ENCODE assay signal across 22 mouse cellular contexts in the genomic region with DNA sequence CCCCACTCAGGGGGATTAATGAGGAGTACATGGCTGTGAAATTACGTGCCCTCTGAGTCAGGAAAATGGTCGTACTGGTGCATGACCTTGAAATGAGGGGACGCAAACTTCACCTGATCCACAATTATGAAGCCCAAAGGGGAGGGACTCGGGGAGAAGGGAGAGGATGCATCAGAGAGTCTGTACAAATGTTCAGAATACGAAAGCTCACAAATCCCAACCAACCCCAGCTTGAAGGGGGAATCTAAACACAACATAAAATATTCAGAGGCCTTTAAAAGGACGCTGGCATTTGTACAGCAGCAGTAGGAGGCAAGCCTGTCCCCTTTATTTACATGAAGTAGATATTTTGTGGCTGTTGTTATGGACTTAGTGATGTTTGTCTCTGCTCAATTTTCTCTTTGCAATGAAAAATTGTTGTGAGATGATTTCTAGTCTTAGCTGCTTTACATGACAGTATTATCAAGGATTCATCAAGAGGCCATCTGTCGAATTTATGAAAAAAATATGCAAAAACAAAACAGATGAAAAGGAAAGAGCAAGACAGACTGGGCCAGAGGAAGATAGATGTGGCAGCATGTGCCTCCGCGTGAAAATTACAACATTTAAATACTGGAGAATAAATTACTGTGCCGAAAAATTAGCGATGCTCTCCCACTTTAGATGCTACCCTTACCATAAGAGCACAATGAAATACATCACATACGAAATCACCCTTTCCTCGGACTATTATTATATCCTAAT.
DNase-seq lines count a peak whose midpoint lies in the region; ATAC-seq and TF ChIP-seq lines count a peak whose summit lies in the region.
"Had no signal": no experiment of that assay in that cellular context is flagged by ENCODE, and none has a peak within 500 bp of the region (broad histone marks: within the 10 kb centered on the region; RNA-seq: fewer than 3 reads in every experiment).

No protein-coding gene starts in this region.

- H3K27me3 ChIP-seq in forebrain, embryonic 13.5 days = no peaks in the 10 kb centered on the region
- H3K27me3 ChIP-seq in forebrain, embryonic 11.5 days (ENCODE audit: control insufficient read depth, insufficient read depth, low read length) = no peaks in the 10 kb centered on the region
- H3K27me3 ChIP-seq in hindbrain, embryonic 14.5 days (ENCODE audit: control insufficient read depth, insufficient read depth, low read length) = no peaks in the 10 kb centered on the region
- H3K27me3 ChIP-seq in hindbrain, postnatal 0 days (ENCODE audit: insufficient read depth, low read length) = no peaks in the 10 kb centered on the region
- H3K27me3 ChIP-seq: heart, embryonic 15.5 days; limb, embryonic 13.5 days; liver, embryonic 12.5 days had no signal

- WGBS in forebrain, embryonic 13.5 days = 60% methylated on average over 13 of the region's 13 CpGs
- 77% methylated on average over 13 of the region's 13 CpGs for WGBS in forebrain, embryonic 11.5 days
- WGBS in hindbrain, embryonic 14.5 days = 55% methylated on average over 13 of the region's 13 CpGs
- 57% methylated on average over 13 of the region's 13 CpGs for WGBS in hindbrain, postnatal 0 days

- H3K36me3 ChIP-seq in forebrain, embryonic 13.5 days (ENCODE audit: poor library complexity, severe bottlenecking) = no peaks in the 10 kb centered on the region
- no peaks in the 10 kb centered on the region for H3K36me3 ChIP-seq in forebrain, embryonic 11.5 days (ENCODE audit: control insufficient read depth, insufficient read depth, low read length)
- H3K36me3 ChIP-seq in hindbrain, embryonic 14.5 days (replicated peaks; ENCODE audit: control insufficient read depth, insufficient read depth) = no peaks in the 10 kb centered on the region
- H3K36me3 ChIP-seq in hindbrain, postnatal 0 days (ENCODE audit: insufficient read depth, low read length) = no peaks in the 10 kb centered on the region
- H3K36me3 ChIP-seq: heart, embryonic 15.5 days; limb, embryonic 13.5 days; liver, embryonic 12.5 days had no signal

- H3K27ac ChIP-seq in forebrain, embryonic 13.5 days = peak overlapping the region; percentile 40; the same call in 1 of the 2 replicates
- no peak overlapping the region for H3K27ac ChIP-seq in forebrain, embryonic 11.5 days (ENCODE audit: low read depth, low read length)
- no peak overlapping the region for H3K27ac ChIP-seq in hindbrain, embryonic 14.5 days
- no peak overlapping the region for H3K27ac ChIP-seq in hindbrain, postnatal 0 days
- H3K27ac ChIP-seq: gastrocnemius, adult 2 months; heart, embryonic 15.5 days; limb, embryonic 13.5 days; liver, embryonic 12.5 days; stomach, postnatal 0 days had no signal

- no peak for TF ChIP-seq POLR2A in brain, embryonic 14.5 days (IDR thresholded peaks at IDR 0.05; ENCODE audit: borderline replicate concordance, extremely low read depth, insufficient read depth, insufficient read length, poor library complexity, severe bottlenecking)

- no peak overlapping the region for H3K4me3 ChIP-seq in forebrain, embryonic 13.5 days
- H3K4me3 ChIP-seq in forebrain, embryonic 11.5 days (ENCODE audit: low read depth, low read length) = no peak overlapping the region
- no peak overlapping the region for H3K4me3 ChIP-seq in hindbrain, embryonic 14.5 days (replicated peaks; ENCODE audit: low read length)
- no peak overlapping the region for H3K4me3 ChIP-seq in hindbrain, postnatal 0 days (ENCODE audit: low read length)
- H3K4me3 ChIP-seq: gastrocnemius, adult 2 months; heart, embryonic 15.5 days; limb, embryonic 13.5 days; liver, embryonic 12.5 days had no signal

- DNase-seq in forebrain, embryonic 11.5 days (ENCODE audit: low spot score) = no peak
- DNase-seq in hindbrain, embryonic 14.5 days (ENCODE audit: low spot score) = peak; percentile 22
- no peak for DNase-seq in hindbrain, postnatal 0 days (ENCODE audit: low spot score)
- DNase-seq in brain, embryonic 14.5 days (ENCODE audit: low read depth) = peak; percentile 60
- peak; percentile 40 for DNase-seq in layer of hippocampus, adult 9-10 months (ENCODE audit: low spot score)
- DNase-seq in heart, adult 18-20 months = no peak
- DNase-seq: cerebellum, adult 9-11 months; gastrocnemius, adult 2 months; heart, postnatal 36 days; kidney, adult 18-20 months; kidney, postnatal 4 days; lung, adult 18-20 months; lung, postnatal 14 days; right cerebral cortex, postnatal 14 days; thymus, adult 2 months; thymus, postnatal 4 days had no signal

- no peak overlapping the region for H3K9ac ChIP-seq in forebrain, embryonic 13.5 days
- H3K9ac ChIP-seq in forebrain, embryonic 11.5 days (ENCODE audit: low read length) = no peak overlapping the region
- H3K9ac ChIP-seq in hindbrain, embryonic 14.5 days = no peak overlapping the region
- H3K9ac ChIP-seq in hindbrain, postnatal 0 days (replicated peaks; ENCODE audit: low read length) = no peak overlapping the region
- H3K9ac ChIP-seq: heart, embryonic 15.5 days; limb, embryonic 13.5 days; liver, embryonic 12.5 days had no signal

- peak; percentile 46; the same call in 1 of the 2 replicates for ATAC-seq in forebrain, embryonic 13.5 days
- ATAC-seq in forebrain, embryonic 11.5 days (replicated peaks; ENCODE audit: low FRiP score) = no peak
- ATAC-seq in hindbrain, embryonic 14.5 days (ENCODE audit: low FRiP score) = no peak
- no peak for ATAC-seq in hindbrain, postnatal 0 days
- ATAC-seq: liver, embryonic 12.5 days had no signal

- no peak overlapping the region for H3K4me2 ChIP-seq in forebrain, embryonic 13.5 days
- no peak overlapping the region for H3K4me2 ChIP-seq in forebrain, embryonic 11.5 days (ENCODE audit: low read depth, low read length, severe bottlenecking)
- no peak overlapping the region for H3K4me2 ChIP-seq in hindbrain, embryonic 14.5 days (replicated peaks)
- H3K4me2 ChIP-seq in hindbrain, postnatal 0 days (ENCODE audit: low read depth, low read length) = no peak overlapping the region
- H3K4me2 ChIP-seq: heart, embryonic 15.5 days; limb, embryonic 13.5 days; liver, embryonic 12.5 days; midbrain, embryonic 11.5 days had no signal

- no peaks in the 10 kb centered on the region for H3K9me3 ChIP-seq in forebrain, embryonic 13.5 days (replicated peaks)
- H3K9me3 ChIP-seq in forebrain, embryonic 11.5 days (ENCODE audit: control insufficient read depth, low read length) = no peaks in the 10 kb centered on the region
- H3K9me3 ChIP-seq in hindbrain, embryonic 14.5 days (ENCODE audit: control insufficient read depth, low read length) = no peaks in the 10 kb centered on the region
- no peaks in the 10 kb centered on the region for H3K9me3 ChIP-seq in hindbrain, postnatal 0 days (ENCODE audit: low read length)
- H3K9me3 ChIP-seq: heart, embryonic 15.5 days; limb, embryonic 13.5 days; liver, embryonic 12.5 days had no signal

- no peaks in the 10 kb centered on the region for H3K4me1 ChIP-seq in forebrain, embryonic 13.5 days
- no peaks in the 10 kb centered on the region for H3K4me1 ChIP-seq in forebrain, embryonic 11.5 days (replicated peaks; ENCODE audit: control insufficient read depth, insufficient read depth, low read length)
- peaks cover 17% of the 10 kb centered on the region for H3K4me1 ChIP-seq in hindbrain, embryonic 14.5 days (replicated peaks; ENCODE audit: control insufficient read depth, insufficient read depth, low read length)
- no peaks in the 10 kb centered on the region for H3K4me1 ChIP-seq in hindbrain, postnatal 0 days (ENCODE audit: insufficient read depth, low read length)
- H3K4me1 ChIP-seq: heart, embryonic 15.5 days; limb, embryonic 13.5 days; liver, embryonic 12.5 days had no signal

- no peak for TF ChIP-seq CTCF in hindbrain, postnatal 0 days (IDR thresholded peaks at IDR 0.05; ENCODE audit: low read depth)
- TF ChIP-seq CTCF in brain, embryonic 14.5 days (IDR thresholded peaks at IDR 0.05; ENCODE audit: borderline replicate concordance, extremely low read depth, insufficient read depth, insufficient read length) = no peak

Comparison
In these comparisons a context has a peak if more than half of its experiments do, and no peak if none do; other contexts are left out.
1. DNase-seq: peak in hindbrain, embryonic 14.5 days (single experiment), brain, embryonic 14.5 days (single experiment) and layer of hippocampus, adult 9-10 months (single experiment); none in forebrain, embryonic 11.5 days (single experiment), hindbrain, postnatal 0 days (single experiment) and heart, adult 18-20 months (0 of 2).